Mouse (Mus musculus) midbrain, embryonic 15.5 days (tissue): ENCODE results near the gene Asxl1. TPM values are rescaled to one million over a fixed set of nuclear protein-coding genes. Genes with fewer than 3 reads are reported as not detected.

Source experiments
- ATAC-seq: fragments of 200-750 bp; cut with Nextera tagmentation; replicated peaks from 2 replicates; pipeline ENCODE4 v1.8.0; 2017; ENCODE audit warnings: moderate TSS enrichment
- H3K27ac ChIP-seq: fragments of 300-500 bp; sonication (generic); 2 replicates; pipeline ENCODE4 v1.5.1; 2015; ENCODE audit warnings: mild to moderate bottlenecking, inconsistent platforms
- H3K27me3 ChIP-seq: fragments of 300-500 bp; sonication (generic); replicated peaks from 2 replicates; pipeline ENCODE4 v1.6.1; 2015; ENCODE audit warnings: inconsistent platforms
- H3K36me3 ChIP-seq: fragments of 300-500 bp; sonication (generic); replicated peaks from 2 replicates; pipeline ENCODE4 v1.6.1; 2015; ENCODE audit warnings: inconsistent platforms
- H3K4me1 ChIP-seq: fragments of 300-500 bp; sonication (generic); 2 replicates; pipeline ENCODE4 v1.6.1; 2015; ENCODE audit warnings: inconsistent platforms
- H3K4me2 ChIP-seq: fragments of 300-500 bp; sonication (generic); 2 replicates; pipeline ENCODE4 v1.6.1; 2015; ENCODE audit warnings: inconsistent platforms, mild to moderate bottlenecking, moderate library complexity
- H3K4me3 ChIP-seq: fragments of 300-500 bp; sonication (generic); 2 replicates; pipeline ENCODE4 v1.5.1; 2015; ENCODE audit warnings: mild to moderate bottlenecking, inconsistent platforms
- H3K9ac ChIP-seq: fragments of 300-500 bp; sonication (generic); 2 replicates; pipeline ENCODE4 v1.6.1; 2015; ENCODE audit warnings: mild to moderate bottlenecking, inconsistent platforms
- H3K9me3 ChIP-seq: fragments of 300-500 bp; sonication (generic); 2 replicates; pipeline ENCODE4 v1.6.1; 2016; ENCODE audit warnings: inconsistent platforms
- WGBS: fragments of 180-500 bp; shearing (Covaris S2); methylation state at CpG from one replicate; pipeline ENCODE4 v1.1.7; 2015; ENCODE audit warnings: mixed read lengths; 5-methylcytosine and 5-hydroxymethylcytosine counted together
- polyA plus RNA-seq: library from polyadenylated mRNA; unstranded; fragments of >200 nt; fragmentation: Nextera tagmentation; extraction: Ambion mirVana; gene quantifications from 2 replicates; pipeline ENCODE4 v1.2.1, GENCODE M21; 2015

Gene Asxl1
- polyA plus RNA-seq, 1 experiment from 2014 or later = 14.9 TPM

DNA sequence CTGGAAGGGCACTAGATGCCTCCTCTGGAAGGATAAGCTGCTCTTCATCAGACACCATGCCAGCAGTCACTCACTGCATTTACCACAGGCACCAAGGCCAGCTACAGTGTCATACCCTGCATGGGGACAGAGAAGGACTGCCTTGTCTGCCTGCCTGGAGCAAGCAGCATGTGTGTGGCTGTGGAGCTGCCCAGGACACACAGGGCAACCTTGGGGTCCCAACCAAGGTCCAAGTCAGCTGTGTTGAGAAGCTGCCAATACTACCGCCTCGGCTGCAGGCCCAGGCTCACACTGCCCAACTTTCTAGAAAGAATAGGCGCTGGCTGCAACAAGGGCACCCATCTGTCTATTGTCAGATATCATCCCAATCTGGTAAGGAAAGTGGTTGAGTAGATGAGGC, 77.5 kb downstream of the Asxl1 start:
- no peak overlapping the region for H3K4me3 ChIP-seq
- H3K4me1 ChIP-seq = peaks cover 51% of the 10 kb centered on the region
- H3K4me2 ChIP-seq = no peak overlapping the region
- H3K9ac ChIP-seq = no peak overlapping the region
- H3K27ac ChIP-seq = peak overlapping the region; percentile 6; the same call in 1 of the 2 replicates
- WGBS = 86% methylated on average over 3 of the region's 3 CpGs
- no peak for ATAC-seq
- no peaks in the 10 kb centered on the region for H3K27me3 ChIP-seq
- H3K36me3 ChIP-seq = peaks cover 22% of the 10 kb centered on the region; the same call in 1 of the 2 replicates
- H3K9me3 ChIP-seq = no peaks in the 10 kb centered on the region

DNA sequence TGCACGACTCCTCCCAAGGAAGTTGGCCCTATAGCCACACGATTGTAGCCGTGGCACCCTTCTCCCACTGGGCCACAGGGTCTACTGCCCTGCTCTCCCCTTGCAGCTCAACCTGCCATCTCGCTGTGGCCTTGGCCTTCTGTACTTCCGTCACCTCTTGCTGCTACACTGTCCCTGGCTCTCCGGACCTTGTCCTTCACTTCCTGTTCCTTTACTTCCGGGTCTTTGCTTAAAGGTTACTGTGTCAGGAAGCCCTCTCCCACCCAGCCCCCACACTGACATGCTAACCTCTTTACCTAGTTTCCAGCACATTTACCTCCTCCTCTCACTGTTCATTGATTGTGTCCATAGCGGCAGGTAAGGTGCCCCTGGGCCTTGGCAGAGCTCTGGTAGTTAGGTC, 78.9 kb downstream of the Asxl1 start:
- WGBS = 86% methylated on average over 8 of the region's 8 CpGs
- Histone ChIP-seq H3K36me3 (peaks cover 14% of the 10 kb centered on the region; the same call in 1 of the 2 replicates), H3K27me3 (no peaks in the 10 kb centered on the region), H3K9me3 (no peaks in the 10 kb centered on the region), H3K4me3 (no peak overlapping the region), H3K4me1 (peaks cover 54% of the 10 kb centered on the region), H3K27ac (no peak overlapping the region), H3K4me2 (no peak overlapping the region), H3K9ac (no peak overlapping the region)
- ATAC-seq = no peak

GRCm38 (mm10) chr2:153425124-153425844, 79.7 kb downstream of the Asxl1 start:
- no peak for ATAC-seq
- Histone ChIP-seq H3K9ac (no peak overlapping the region), H3K27me3 (no peaks in the 10 kb centered on the region), H3K36me3 (peaks cover 12% of the 10 kb centered on the region; the same call in 1 of the 2 replicates), H3K9me3 (no peaks in the 10 kb centered on the region), H3K4me2 (no peak overlapping the region), H3K27ac (peak overlapping the region; percentile 68), H3K4me1 (peaks cover 54% of the 10 kb centered on the region), H3K4me3 (no peak overlapping the region)
- WGBS = 86% methylated on average over 4 of the region's 4 CpGs

DNA sequence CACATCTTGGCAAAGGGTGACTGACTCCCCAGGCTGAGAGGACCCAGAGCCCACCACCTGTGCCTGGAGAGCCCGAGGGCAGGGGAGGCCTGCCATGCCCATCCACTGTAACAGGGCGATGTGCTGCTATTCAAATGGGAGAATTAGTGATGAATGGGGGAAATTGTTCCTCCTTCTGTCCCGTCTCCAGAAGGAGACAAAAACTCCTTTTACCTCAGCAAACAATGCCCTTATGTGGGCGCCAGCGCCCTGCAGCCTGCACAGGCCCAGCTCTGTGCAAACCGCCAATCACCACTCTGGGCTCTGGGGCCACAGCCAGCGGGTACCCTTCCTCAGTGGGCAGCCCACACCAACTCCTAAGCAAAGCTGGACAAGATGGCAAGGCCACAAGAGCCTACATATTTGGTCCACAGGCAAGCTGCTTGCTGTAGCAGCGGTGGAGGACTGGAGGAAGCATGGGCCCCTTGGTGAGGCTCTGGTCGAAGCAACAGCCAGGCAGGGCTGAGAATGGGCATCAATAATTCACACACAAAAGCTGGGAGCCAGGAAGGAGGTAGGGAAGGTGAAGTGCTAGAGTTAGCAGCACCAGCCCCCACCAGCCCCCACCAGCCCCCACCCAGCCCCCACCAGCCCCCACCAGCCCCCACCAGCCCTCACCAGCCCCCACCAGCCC, 80.5 kb downstream of the Asxl1 start:
- H3K27me3 ChIP-seq = no peaks in the 10 kb centered on the region
- no peaks in the 10 kb centered on the region for H3K9me3 ChIP-seq
- H3K4me3 ChIP-seq = no peak overlapping the region
- peak overlapping the region; percentile 20; the same call in 1 of the 2 replicates for H3K9ac ChIP-seq
- ATAC-seq = peak; percentile 74
- 12% methylated on average over 9 of the region's 9 CpGs for WGBS
- peaks cover 54% of the 10 kb centered on the region for H3K4me1 ChIP-seq
- peaks cover 19% of the 10 kb centered on the region for H3K36me3 ChIP-seq
- peak overlapping the region; percentile 68 for H3K27ac ChIP-seq
- no peak overlapping the region for H3K4me2 ChIP-seq

GRCm38 (mm10) chr2:153426931-153427330, 81.3 kb downstream of the Asxl1 start:
- H3K27me3 ChIP-seq = no peaks in the 10 kb centered on the region
- no peak for ATAC-seq
- peaks cover 27% of the 10 kb centered on the region for H3K36me3 ChIP-seq

GRCm38 (mm10) chr2:153428485-153428884, 82.9 kb downstream of the Asxl1 start:
- ATAC-seq = no peak
- no peaks in the 10 kb centered on the region for H3K9me3 ChIP-seq
- 71% methylated on average over 2 of the region's 2 CpGs for WGBS

More at GRCm38 (mm10) chr2:153426931-153427330, 81.3 kb downstream of the Asxl1 start:
- Histone ChIP-seq H3K4me1 (peaks cover 52% of the 10 kb centered on the region), H3K27ac (peak overlapping the region; percentile 69), H3K4me2 (no peak overlapping the region), H3K4me3 (no peak overlapping the region), H3K9me3 (no peaks in the 10 kb centered on the region), H3K9ac (no peak overlapping the region)
- WGBS = 15% methylated on average over 2 of the region's 2 CpGs

GRCm38 (mm10) chr2:153430571-153430970, 84.9 kb downstream of the Asxl1 start:
- no peak overlapping the region for H3K27ac ChIP-seq
- no peaks in the 10 kb centered on the region for H3K9me3 ChIP-seq
- no peak overlapping the region for H3K4me2 ChIP-seq
- H3K4me1 ChIP-seq = peaks cover 45% of the 10 kb centered on the region
- H3K27me3 ChIP-seq = no peaks in the 10 kb centered on the region
- no peak overlapping the region for H3K9ac ChIP-seq
- no peak for ATAC-seq
- no peak overlapping the region for H3K4me3 ChIP-seq
- H3K36me3 ChIP-seq = peaks cover 38% of the 10 kb centered on the region
- WGBS = 100% methylated on average over 1 of the region's 1 CpGs

More at GRCm38 (mm10) chr2:153428485-153428884, 82.9 kb downstream of the Asxl1 start:
- Histone ChIP-seq H3K27me3 (no peaks in the 10 kb centered on the region), H3K4me2 (no peak overlapping the region), H3K9ac (no peak overlapping the region), H3K4me3 (no peak overlapping the region), H3K27ac (peak overlapping the region; percentile 2; the same call in 1 of the 2 replicates), H3K36me3 (peaks cover 35% of the 10 kb centered on the region), H3K4me1 (peaks cover 43% of the 10 kb centered on the region)

DNA sequence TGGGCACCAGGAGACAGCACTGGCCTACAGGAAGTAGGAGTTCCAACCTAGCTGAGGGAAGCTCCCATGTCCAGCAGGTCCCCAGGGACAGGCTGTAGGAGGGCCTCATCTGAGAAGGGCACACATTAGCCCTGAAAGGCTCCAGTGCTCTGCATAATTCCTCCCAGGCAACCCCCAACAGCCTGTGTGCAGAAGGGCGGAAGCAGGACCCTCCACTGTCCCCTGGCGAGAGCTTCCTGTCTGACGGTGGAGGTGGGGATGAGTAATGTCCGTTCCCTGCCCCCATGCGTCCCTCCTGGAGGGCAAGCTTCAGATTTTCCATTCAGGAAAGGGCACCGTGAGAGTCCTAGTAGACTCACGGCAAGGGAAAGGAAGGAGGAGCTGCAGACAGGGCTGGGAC, 86.9 kb downstream of the Asxl1 start:
- H3K9ac ChIP-seq = no peak overlapping the region
- no peak overlapping the region for H3K4me2 ChIP-seq
- H3K27ac ChIP-seq = no peak overlapping the region
- no peaks in the 10 kb centered on the region for H3K27me3 ChIP-seq
- WGBS = 55% methylated on average over 7 of the region's 7 CpGs
- no peaks in the 10 kb centered on the region for H3K9me3 ChIP-seq
- no peak for ATAC-seq
- no peak overlapping the region for H3K4me3 ChIP-seq
- H3K4me1 ChIP-seq = peaks cover 49% of the 10 kb centered on the region
- H3K36me3 ChIP-seq = peaks cover 39% of the 10 kb centered on the region

DNA sequence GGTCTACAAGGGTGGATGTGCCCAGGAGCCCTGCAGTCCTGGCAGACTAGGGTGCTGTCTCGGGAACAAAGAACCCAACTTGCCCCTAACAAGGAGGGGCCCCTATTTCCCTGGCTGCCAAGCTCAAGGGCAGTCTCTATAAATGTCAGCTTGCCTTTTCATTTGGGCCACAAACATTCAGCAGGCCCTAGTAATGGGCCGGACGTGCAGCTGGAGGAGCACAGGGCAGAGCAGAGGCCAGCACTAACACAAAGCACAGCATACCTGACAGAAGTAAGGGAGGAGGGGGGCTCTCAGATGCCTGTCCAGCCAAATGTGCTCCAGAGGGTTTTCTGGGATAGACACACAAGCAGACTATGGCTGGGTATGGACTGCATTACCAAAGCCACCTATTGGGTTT, 88.2 kb downstream of the Asxl1 start:
- Histone ChIP-seq H3K36me3 (peaks cover 39% of the 10 kb centered on the region), H3K27me3 (no peaks in the 10 kb centered on the region), H3K4me2 (no peak overlapping the region), H3K4me3 (no peak overlapping the region), H3K27ac (no peak overlapping the region), H3K9ac (no peak overlapping the region), H3K4me1 (peaks cover 58% of the 10 kb centered on the region), H3K9me3 (no peaks in the 10 kb centered on the region)
- WGBS = 73% methylated on average over 3 of the region's 3 CpGs
- no peak for ATAC-seq

DNA sequence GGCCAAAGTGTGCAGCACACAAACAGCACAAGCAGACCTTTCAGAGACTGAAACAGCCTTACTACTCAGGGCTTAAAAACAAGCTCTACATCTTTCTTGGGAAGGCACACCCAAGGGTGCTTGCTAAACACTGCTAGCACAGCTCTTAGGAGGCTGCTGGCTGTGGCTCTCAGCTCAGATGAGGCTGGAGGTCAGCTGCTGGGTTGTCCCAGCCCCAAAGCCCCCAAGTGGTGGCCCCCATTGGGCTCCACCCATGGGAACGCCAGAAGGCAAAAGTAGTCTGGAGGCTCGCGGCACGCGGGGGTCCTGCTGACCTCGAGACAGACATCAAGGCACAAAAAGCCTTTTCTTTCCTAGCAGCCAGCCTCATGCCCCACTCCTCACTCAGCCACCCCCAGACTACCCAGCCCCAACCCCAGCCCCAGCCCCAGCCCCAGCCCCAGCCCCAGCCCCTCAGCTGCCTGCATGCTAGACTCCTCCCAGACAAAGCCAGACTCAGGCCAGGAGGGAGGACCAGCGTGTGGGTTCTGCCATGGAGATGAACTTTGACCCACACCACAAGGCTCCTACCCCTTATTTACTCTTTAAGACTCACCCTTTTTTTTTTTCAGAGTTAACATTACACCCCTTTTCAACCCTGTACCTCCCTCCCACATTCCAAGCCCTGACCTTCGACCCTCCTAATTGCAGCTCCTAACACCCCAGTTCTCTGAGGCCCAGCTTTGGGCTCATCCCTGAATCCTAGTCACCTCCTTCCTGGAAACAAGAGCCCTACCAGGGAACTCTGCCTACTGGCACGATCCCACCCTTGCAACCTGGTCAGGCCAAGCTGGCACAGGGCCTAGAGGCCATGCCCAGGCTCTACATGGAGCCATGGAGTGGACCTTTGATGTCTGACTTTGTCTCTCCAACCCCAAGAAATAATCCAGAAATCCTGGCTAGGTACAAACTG, 89.5 kb downstream of the Asxl1 start:
- 23% methylated on average over 9 of the region's 9 CpGs for WGBS
- Histone ChIP-seq H3K36me3 (peaks cover 29% of the 10 kb centered on the region), H3K9ac (no peak overlapping the region), H3K4me2 (no peak overlapping the region), H3K4me3 (no peak overlapping the region), H3K4me1 (peaks cover 66% of the 10 kb centered on the region), H3K27ac (no peak overlapping the region), H3K9me3 (no peaks in the 10 kb centered on the region), H3K27me3 (no peaks in the 10 kb centered on the region)
- no peak for ATAC-seq

DNA sequence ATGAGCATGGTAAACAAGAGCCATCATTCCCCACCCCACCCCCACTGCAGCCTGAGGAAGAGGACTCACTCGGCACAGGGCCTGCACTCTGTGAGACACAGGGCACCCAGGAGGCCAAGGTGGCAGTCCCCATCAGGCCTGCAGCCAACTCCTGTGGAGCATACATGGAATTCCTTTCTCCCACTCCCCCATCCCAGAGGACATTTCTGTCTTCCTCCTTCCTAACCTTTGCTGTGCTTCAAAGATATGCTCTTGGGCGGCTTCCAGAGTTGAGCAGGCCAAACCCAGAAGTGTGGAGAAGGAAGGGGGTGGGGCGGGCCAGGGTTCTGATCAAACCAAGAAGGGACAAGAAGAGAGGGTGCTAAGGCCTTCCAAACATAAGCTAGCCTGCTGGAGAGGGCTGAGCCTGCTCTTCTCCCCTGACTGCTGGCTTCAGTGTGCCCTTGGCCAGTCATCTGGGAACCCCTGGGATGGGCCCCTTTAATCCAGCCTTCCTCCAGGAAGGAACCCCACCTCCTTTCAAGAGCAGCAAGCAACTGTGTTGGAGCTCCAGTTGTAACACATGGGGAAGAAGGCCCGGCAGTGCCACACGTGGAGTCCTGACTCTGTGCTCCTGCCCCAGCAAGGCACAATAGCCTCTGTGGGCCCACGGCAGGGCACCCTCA, 91.1 kb downstream of the Asxl1 start:
- H3K4me3 ChIP-seq = no peak overlapping the region
- H3K9me3 ChIP-seq = no peaks in the 10 kb centered on the region
- H3K4me1 ChIP-seq = peaks cover 82% of the 10 kb centered on the region
- no peak overlapping the region for H3K9ac ChIP-seq
- no peak for ATAC-seq
- H3K27ac ChIP-seq = peak overlapping the region; percentile 49; the same call in 1 of the 2 replicates
- H3K4me2 ChIP-seq = no peak overlapping the region
- WGBS = 43% methylated on average over 6 of the region's 6 CpGs
- H3K27me3 ChIP-seq = no peaks in the 10 kb centered on the region
- H3K36me3 ChIP-seq = peaks cover 13% of the 10 kb centered on the region
